14 mouse cellular contexts compared by ENCODE assay signal in the genomic region with DNA sequence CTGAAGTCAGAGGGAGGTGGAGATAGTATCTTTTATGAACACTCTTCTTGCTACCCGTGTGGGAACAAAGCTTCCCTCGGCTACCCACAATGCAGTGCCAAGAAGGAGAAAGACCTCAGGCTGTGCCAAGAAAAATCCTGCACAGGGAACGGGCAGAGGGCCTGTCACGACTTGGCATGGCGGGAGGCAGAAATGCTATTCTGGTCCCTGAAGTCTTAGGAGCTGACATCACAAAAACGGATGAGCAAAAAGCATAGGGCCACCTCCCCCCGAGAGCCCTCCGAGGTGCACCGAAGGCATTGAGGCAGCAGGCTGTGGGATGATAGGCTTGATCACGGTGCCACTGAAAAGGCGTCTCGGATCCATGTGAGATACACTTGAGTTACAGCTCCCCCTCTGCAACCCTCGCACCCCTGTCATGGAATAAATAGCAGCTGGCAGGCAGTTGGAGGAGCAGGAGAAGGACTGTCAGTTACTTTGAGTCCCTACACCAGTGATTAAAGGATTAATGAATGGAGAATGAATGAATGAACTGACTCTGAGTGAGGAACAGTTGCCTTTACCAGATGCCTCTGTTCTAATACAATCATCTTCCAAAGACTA. TPM values are rescaled to one million over a fixed set of nuclear protein-coding genes. Genes with fewer than 3 reads are reported as not detected.
DNase-seq lines count a peak whose midpoint lies in the region; ATAC-seq lines count a peak whose summit lies in the region.
"Had no signal": no experiment of that assay in that cellular context is flagged by ENCODE, and none has a peak within 500 bp of the region (broad histone marks: within the 10 kb centered on the region; RNA-seq: fewer than 3 reads in every experiment).

No protein-coding gene starts in this region.

- DNase-seq in heart, postnatal 4 days = peak; percentile 39
- DNase-seq in heart, postnatal 25 days (ENCODE audit: low spot score) = no peak
- peak; percentile 45 for DNase-seq in right cerebral cortex, adult 18-20 months
- DNase-seq in right cerebral cortex, postnatal 10 days (ENCODE audit: low spot score in 2 of 2) = no peak
- DNase-seq: heart, adult 11 months; kidney, postnatal 10 days; thymus, postnatal 25 days had no signal

- H3K9me3 ChIP-seq in forebrain, embryonic 13.5 days (replicated peaks) = peaks cover 7% of the 10 kb centered on the region; the same call in 1 of the 2 replicates
- no peaks in the 10 kb centered on the region for H3K9me3 ChIP-seq in forebrain, embryonic 12.5 days
- H3K9me3 ChIP-seq: liver, embryonic 15.5 days; neural tube, embryonic 15.5 days had no signal

- no peaks in the 10 kb centered on the region for H3K27me3 ChIP-seq in forebrain, embryonic 13.5 days
- H3K27me3 ChIP-seq in forebrain, embryonic 12.5 days = no peaks in the 10 kb centered on the region
- H3K27me3 ChIP-seq: liver, embryonic 15.5 days; neural tube, embryonic 15.5 days had no signal

- H3K4me3 ChIP-seq in forebrain, embryonic 13.5 days = no peak overlapping the region
- no peak overlapping the region for H3K4me3 ChIP-seq in forebrain, embryonic 12.5 days (replicated peaks)
- H3K4me3 ChIP-seq: liver, embryonic 15.5 days; neural tube, embryonic 15.5 days had no signal

- H3K36me3 ChIP-seq in forebrain, embryonic 13.5 days (ENCODE audit: poor library complexity, severe bottlenecking) = no peaks in the 10 kb centered on the region
- no peaks in the 10 kb centered on the region for H3K36me3 ChIP-seq in forebrain, embryonic 12.5 days (replicated peaks)
- H3K36me3 ChIP-seq: liver, embryonic 15.5 days; neural tube, embryonic 15.5 days had no signal

- 57% methylated on average over 13 of the region's 13 CpGs for WGBS in forebrain, embryonic 13.5 days
- 71% methylated on average over 13 of the region's 13 CpGs for WGBS in forebrain, embryonic 12.5 days

- H3K4me2 ChIP-seq in forebrain, embryonic 13.5 days = no peak overlapping the region
- H3K4me2 ChIP-seq in forebrain, embryonic 12.5 days = no peak overlapping the region
- H3K4me2 ChIP-seq: liver, embryonic 15.5 days; neural tube, embryonic 15.5 days had no signal

- peaks cover 23% of the 10 kb centered on the region for H3K4me1 ChIP-seq in forebrain, embryonic 13.5 days
- peaks cover 3% of the 10 kb centered on the region; the same call in 1 of the 2 replicates for H3K4me1 ChIP-seq in forebrain, embryonic 12.5 days
- H3K4me1 ChIP-seq: neural tube, embryonic 15.5 days had no signal

- intact Hi-C loops in heart, postnatal 25 days (cut with DNase I) = no loop called here

- peak overlapping the region; percentile 31; the same call in 1 of the 2 replicates for H3K27ac ChIP-seq in forebrain, embryonic 13.5 days
- H3K27ac ChIP-seq in forebrain, embryonic 12.5 days = no peak overlapping the region
- H3K27ac ChIP-seq: liver, embryonic 15.5 days; neural tube, embryonic 15.5 days had no signal

- H3K9ac ChIP-seq in forebrain, embryonic 13.5 days = no peak overlapping the region
- no peak overlapping the region for H3K9ac ChIP-seq in forebrain, embryonic 12.5 days
- H3K9ac ChIP-seq: liver, embryonic 15.5 days; neural tube, embryonic 15.5 days had no signal

- no peak for ATAC-seq in forebrain, embryonic 13.5 days
- no peak for ATAC-seq in forebrain, embryonic 12.5 days (ENCODE audit: low FRiP score)
- no peak for ATAC-seq in megakaryocyte progenitor cell, adult 5-6 weeks (replicated peaks; ENCODE audit: poor library complexity)

RNA-seq across cellular contexts. Expression of gene Lyzl4, which starts 48.8 kb away (rescaled TPM):
- not detected in 2 replicates for polyA plus RNA-seq in forebrain, embryonic 13.5 days (2015; fragmentation: Nextera tagmentation; extraction: Ambion mirVana)
- not detected in 2 replicates for polyA plus RNA-seq in forebrain, embryonic 12.5 days (2016; fragmentation: Nextera tagmentation; extraction: Ambion mirVana)
- total RNA-seq in heart, postnatal 4 days (2021) = under 1 TPM in 1 of 2 experiments, not detected in 1; 0.32 TPM
- not detected for total RNA-seq in heart, postnatal 25 days (2021)
- not detected in 2 replicates for total RNA-seq in megakaryocyte progenitor cell, adult 5-6 weeks (2015)
- total RNA-seq in megakaryocyte progenitor cell, adult 5-6 weeks (2017) = not detected in 2 replicates
- total RNA-seq: heart, postnatal 14 days had no signal
- polyA plus RNA-seq: intestine, embryonic 14.5 days; liver, embryonic 15.5 days; neural tube, embryonic 15.5 days had no signal

RNA-seq across cellular contexts. Expression of gene Vipr1, which starts 49.5 kb away (rescaled TPM):
- polyA plus RNA-seq in forebrain, embryonic 13.5 days (2015; fragmentation: Nextera tagmentation; extraction: Ambion mirVana) = 0.37 and 0.59 TPM in 2 replicates
- 0.50 and 1.7 TPM in 2 replicates for polyA plus RNA-seq in forebrain, embryonic 12.5 days (2016; fragmentation: Nextera tagmentation; extraction: Ambion mirVana)
- total RNA-seq in heart, postnatal 4 days (2021) = 1 to 10 TPM in 1 of 2 experiments, under 1 TPM in 1; 0.64 to 2.4 TPM
- 1 to 10 TPM; 1.4 to 2.1 TPM for total RNA-seq in heart, postnatal 25 days (2021)
- total RNA-seq in megakaryocyte progenitor cell, adult 5-6 weeks (2015) = not detected in 2 replicates
- 0.12 and 0.41 TPM in 2 replicates for total RNA-seq in megakaryocyte progenitor cell, adult 5-6 weeks (2017)

Comparison
In these comparisons a context has a peak if more than half of its experiments do, and no peak if none do; other contexts are left out.
1. DNase-seq: peak in heart, postnatal 4 days (single experiment) and right cerebral cortex, adult 18-20 months (single experiment); none in heart, postnatal 25 days (single experiment) and right cerebral cortex, postnatal 10 days (0 of 2).